Mouse (Mus musculus) liver, adult 2 months (tissue): ENCODE measurements at regions not wholly inside any gene's neighbourhood (a gene's known extent, or its start where the extent isn't known, plus 50 kb on each side); places are given as distances from the start of the nearest gene placed in this dataset.

Source experiments
- DNase-seq: peaks from one replicate; pipeline ENCODE4 v3.0.0-alpha.2; 2011; ENCODE audit warnings: low read depth, low spot score; ENCODE audit errors: extremely low read depth
- H3K27ac ChIP-seq: fragments of 200-500 bp; replicated peaks from 2 replicates; pipeline ENCODE4 v1.5.1; 2012; ENCODE audit warnings: low read depth, mild to moderate bottlenecking, control low read depth, inconsistent platforms, low read length; ENCODE audit not compliant: insufficient read depth
- H3K27me3 ChIP-seq: fragments of 200-500 bp; 2 replicates; pipeline ENCODE4 v1.6.1; 2012; ENCODE audit warnings: mild to moderate bottlenecking, moderate library complexity, low read length, inconsistent platforms; ENCODE audit not compliant: control insufficient read depth, insufficient read depth
- H3K36me3 ChIP-seq: fragments of 200-500 bp; 2 replicates; pipeline ENCODE4 v1.6.1; 2012; ENCODE audit warnings: low read length, inconsistent platforms; ENCODE audit not compliant: control insufficient read depth, insufficient read depth
- H3K4me1 ChIP-seq: fragments of 200-500 bp; 2 replicates; pipeline ENCODE4 v1.6.1; 2011; ENCODE audit warnings: low read length; ENCODE audit not compliant: control insufficient read depth, insufficient read depth
- H3K4me3 ChIP-seq: fragments of 200-500 bp; 2 replicates; pipeline ENCODE4 v1.5.1; 2011; ENCODE audit warnings: low read depth, mild to moderate bottlenecking, control low read depth, low read length, moderate library complexity; ENCODE audit not compliant: insufficient read depth
- H3K79me2 ChIP-seq: fragments of 200-500 bp; 2 replicates; pipeline ENCODE4 v1.6.1; 2012; ENCODE audit warnings: inconsistent platforms, mild to moderate bottlenecking, low read length, moderate library complexity; ENCODE audit not compliant: control insufficient read depth, insufficient read depth
- H3K9ac ChIP-seq: fragments of 200-500 bp; 2 replicates; pipeline ENCODE4 v1.6.1; 2012; ENCODE audit warnings: low read depth, mild to moderate bottlenecking, control low read depth, inconsistent platforms, low read length
- CTCF ChIP-seq: fragments of 200-500 bp; IDR thresholded peaks from 2 replicates; pipeline ENCODE4 v1.5.1; 2011; ENCODE audit warnings: low read depth, low read length, control low read depth
- POLR2A ChIP-seq: fragments of 200-500 bp; IDR thresholded peaks from 2 replicates; pipeline ENCODE4 v1.6.1; 2011; ENCODE audit warnings: low read length, control low read depth; ENCODE audit not compliant: insufficient read depth; ENCODE audit errors: extremely low read depth
- WGBS: fragments of 180-500 bp; shearing (Covaris S2); methylation state at CpG from one replicate; pipeline ENCODE4 v1.1.7; 2018; 5-methylcytosine and 5-hydroxymethylcytosine counted together

GRCm38 (mm10) chr14:29805234-29805633 is 83.6 kb upstream of the Cacna2d3 start:
- H3K4me1 ChIP-seq = no peaks in the 10 kb centered on the region

GRCm38 (mm10) chr14:29807881-29808280 is 86.2 kb upstream of the Cacna2d3 start:
- TF ChIP-seq CTCF (no peak), POLR2A (no peak)
- DNase-seq = no peak
- H3K9ac ChIP-seq = no peak overlapping the region
- H3K27me3 ChIP-seq = no peaks in the 10 kb centered on the region
- no peaks in the 10 kb centered on the region for H3K79me2 ChIP-seq
- no peak overlapping the region for H3K4me3 ChIP-seq
- no peak overlapping the region for H3K27ac ChIP-seq
- WGBS = 61% methylated on average over 9 of the region's 9 CpGs
- no peaks in the 10 kb centered on the region for H3K36me3 ChIP-seq
- no peaks in the 10 kb centered on the region for H3K4me1 ChIP-seq

More at GRCm38 (mm10) chr14:29805234-29805633, 83.6 kb upstream of the Cacna2d3 start:
- Histone ChIP-seq H3K36me3 (no peaks in the 10 kb centered on the region), H3K79me2 (no peaks in the 10 kb centered on the region), H3K4me3 (no peak overlapping the region), H3K27ac (no peak overlapping the region), H3K9ac (no peak overlapping the region), H3K27me3 (no peaks in the 10 kb centered on the region)
- 77% methylated on average over 6 of the region's 6 CpGs for WGBS
- TF ChIP-seq POLR2A (no peak), CTCF (no peak)
- DNase-seq = no peak

- H3K36me3 ChIP-seq = no peaks in the 10 kb centered on the region
- H3K4me3 ChIP-seq = no peak overlapping the region
- H3K4me1 ChIP-seq = no peaks in the 10 kb centered on the region
- no peak for DNase-seq
- TF ChIP-seq CTCF (no peak), POLR2A (no peak)
- no peaks in the 10 kb centered on the region for H3K27me3 ChIP-seq
- H3K27ac ChIP-seq = no peak overlapping the region
- 84% methylated on average over 4 of the region's 4 CpGs for WGBS
- H3K79me2 ChIP-seq = no peaks in the 10 kb centered on the region
- no peak overlapping the region for H3K9ac ChIP-seq
Measured at GRCm38 (mm10) chr14:29814626-29815025, 93.0 kb upstream of the Cacna2d3 start.

- H3K9ac ChIP-seq = no peak overlapping the region
- TF ChIP-seq CTCF (no peak), POLR2A (no peak)
- no peaks in the 10 kb centered on the region for H3K4me1 ChIP-seq
- H3K36me3 ChIP-seq = no peaks in the 10 kb centered on the region
- no peak for DNase-seq
- H3K79me2 ChIP-seq = no peaks in the 10 kb centered on the region
- H3K27ac ChIP-seq = no peak overlapping the region
- no peaks in the 10 kb centered on the region for H3K27me3 ChIP-seq
- H3K4me3 ChIP-seq = no peak overlapping the region
- 70% methylated on average over 4 of the region's 4 CpGs for WGBS
Measured at GRCm38 (mm10) chr14:29817548-29817947, 95.9 kb upstream of the Cacna2d3 start.

GRCm38 (mm10) chr14:29818251-29818650 is 96.6 kb upstream of the Cacna2d3 start:
- 87% methylated on average over 7 of the region's 7 CpGs for WGBS
- no peak for DNase-seq
- H3K79me2 ChIP-seq = no peaks in the 10 kb centered on the region
- H3K36me3 ChIP-seq = no peaks in the 10 kb centered on the region
- no peak overlapping the region for H3K9ac ChIP-seq
- no peaks in the 10 kb centered on the region for H3K27me3 ChIP-seq
- no peak overlapping the region for H3K27ac ChIP-seq
- H3K4me1 ChIP-seq = no peaks in the 10 kb centered on the region
- no peak overlapping the region for H3K4me3 ChIP-seq
- TF ChIP-seq CTCF (no peak), POLR2A (no peak)

GRCm38 (mm10) chr14:29818751-29819150 is 97.1 kb upstream of the Cacna2d3 start:
- 85% methylated on average over 2 of the region's 2 CpGs for WGBS
- Histone ChIP-seq H3K4me3 (no peak overlapping the region), H3K9ac (no peak overlapping the region), H3K79me2 (no peaks in the 10 kb centered on the region), H3K36me3 (no peaks in the 10 kb centered on the region), H3K27ac (no peak overlapping the region), H3K27me3 (no peaks in the 10 kb centered on the region), H3K4me1 (no peaks in the 10 kb centered on the region)
- no peak for TF ChIP-seq POLR2A
- no peak for TF ChIP-seq CTCF
- DNase-seq = no peak
